Mouse (Mus musculus) embryo, embryonic 11 days (tissue): ENCODE data around the gene 1700024P04Rik.

Experiments used
- DNase-seq: peaks from one replicate; pipeline ENCODE4 v3.0.0-alpha.2; 2015

1700024P04Rik gene

DNA sequence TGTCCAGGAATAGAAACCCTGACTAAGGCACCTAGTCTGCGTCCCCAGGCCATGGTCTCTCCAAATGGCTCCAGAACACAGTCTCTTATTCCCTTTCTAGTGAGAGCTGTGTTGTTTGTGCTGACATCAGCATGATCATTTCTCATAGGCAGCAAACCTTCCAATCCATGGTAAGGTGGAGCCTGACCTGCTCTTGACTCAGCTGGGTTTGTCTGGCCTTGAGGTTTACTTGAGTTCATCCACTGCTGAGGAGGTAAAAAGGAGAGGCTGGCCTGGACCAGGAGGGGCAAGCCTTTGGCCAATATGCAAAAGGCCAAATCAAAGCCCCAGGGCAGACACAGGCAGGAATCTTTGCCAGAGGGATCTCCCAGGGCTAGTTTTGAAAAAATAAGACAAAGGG, 20.8 kb downstream of the 1700024P04Rik start:
- no peak for DNase-seq

DNA sequence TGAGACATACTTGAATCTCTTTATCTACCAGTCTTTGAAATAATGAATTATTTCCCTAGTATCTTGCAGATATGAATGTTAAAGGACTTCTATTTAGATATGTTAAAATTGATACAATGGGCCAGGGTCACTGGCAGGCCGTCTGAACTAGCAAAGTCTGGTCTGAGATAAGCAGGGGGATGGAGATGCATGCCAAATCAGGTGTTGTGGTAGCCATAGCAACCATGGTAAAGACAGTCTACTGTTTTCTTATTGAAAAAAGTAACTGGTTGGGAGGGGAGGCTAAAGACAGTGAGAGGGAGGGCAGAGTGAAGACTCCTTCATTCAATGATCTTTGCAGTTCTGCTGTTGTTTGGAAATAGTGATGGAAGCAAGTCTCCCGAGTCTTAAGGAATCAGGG, 26.2 kb downstream of the 1700024P04Rik start:
- peak; percentile 34 for DNase-seq

DNA sequence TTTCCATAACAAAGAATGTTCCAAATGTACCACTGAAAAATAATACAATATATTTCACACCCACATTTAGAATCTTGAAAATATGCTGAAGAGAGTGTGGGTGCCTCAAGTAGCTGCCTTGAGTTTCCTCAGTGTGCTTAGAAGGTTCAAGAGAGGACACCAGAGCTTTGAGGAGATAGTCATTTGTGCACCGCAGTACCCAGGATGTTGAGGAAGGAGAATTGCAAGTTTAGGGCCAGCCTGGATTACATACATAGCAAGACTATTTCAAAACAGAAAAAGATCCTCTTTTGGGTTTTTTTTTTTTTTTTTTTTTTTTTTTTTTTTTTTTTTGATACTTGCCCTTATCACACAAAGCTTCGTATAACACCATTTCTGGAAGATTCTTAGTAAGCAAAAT, 28.2 kb downstream of the 1700024P04Rik start:
- no peak for DNase-seq

DNA sequence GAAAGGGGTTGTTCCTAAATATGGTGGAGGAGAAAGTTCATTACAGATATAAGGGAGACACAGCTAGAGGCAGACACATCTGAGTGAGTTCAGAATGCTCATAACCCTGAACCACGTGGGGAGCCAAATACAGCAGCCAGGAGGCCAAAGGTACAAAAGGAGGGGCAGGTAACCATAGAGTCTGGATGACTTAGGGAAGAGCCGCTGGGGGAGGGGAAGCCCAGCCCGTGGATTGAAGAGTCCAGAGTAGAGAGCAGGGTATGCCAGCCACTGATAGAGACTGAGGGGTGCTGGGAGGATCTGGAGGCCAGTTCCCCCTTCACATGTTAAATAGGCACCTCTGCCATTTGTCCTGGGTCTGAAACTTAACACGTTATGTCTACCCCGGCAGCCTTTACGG, 28.7 kb downstream of the 1700024P04Rik start:
- DNase-seq = no peak

DNA sequence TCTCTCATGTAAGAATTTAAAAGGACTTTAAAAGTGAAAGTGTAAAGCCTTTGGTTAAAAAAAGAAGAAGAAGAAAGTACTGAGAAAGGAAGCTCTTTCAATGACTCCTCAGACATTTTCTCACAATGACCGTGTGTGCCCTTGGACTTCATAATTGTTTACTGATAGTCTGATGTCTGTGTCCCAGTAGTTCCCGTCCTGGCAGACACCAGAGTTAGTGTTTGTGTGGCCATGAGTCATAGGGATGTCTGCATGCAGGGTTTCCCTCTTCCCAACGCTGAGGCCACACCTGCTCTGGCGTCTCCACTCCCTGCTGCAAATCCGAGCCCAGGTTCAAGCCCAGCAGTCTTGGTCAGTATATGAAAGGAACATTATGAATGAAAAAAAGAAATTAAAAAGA, 29.1 kb downstream of the 1700024P04Rik start:
- DNase-seq = no peak

DNA sequence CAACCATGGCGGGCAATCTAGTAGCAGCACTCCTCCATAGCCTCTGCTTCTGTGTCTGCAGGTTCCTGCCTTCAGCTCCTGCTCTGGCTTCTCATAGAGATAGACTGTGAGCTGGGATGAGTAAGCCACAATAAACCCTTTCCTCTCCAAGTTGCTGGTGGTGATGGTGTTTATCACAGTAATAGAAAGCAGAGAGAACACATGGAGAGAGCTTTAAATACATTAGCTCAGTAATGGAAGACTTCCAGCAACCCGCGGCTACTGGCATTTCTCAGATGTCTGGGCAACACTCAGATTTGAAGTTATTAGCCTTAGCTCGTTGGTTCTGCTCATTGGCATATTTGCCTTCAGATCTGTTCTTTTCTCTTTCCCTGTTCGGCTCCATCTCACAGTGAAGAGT, 30.5 kb downstream of the 1700024P04Rik start:
- DNase-seq = no peak

DNA sequence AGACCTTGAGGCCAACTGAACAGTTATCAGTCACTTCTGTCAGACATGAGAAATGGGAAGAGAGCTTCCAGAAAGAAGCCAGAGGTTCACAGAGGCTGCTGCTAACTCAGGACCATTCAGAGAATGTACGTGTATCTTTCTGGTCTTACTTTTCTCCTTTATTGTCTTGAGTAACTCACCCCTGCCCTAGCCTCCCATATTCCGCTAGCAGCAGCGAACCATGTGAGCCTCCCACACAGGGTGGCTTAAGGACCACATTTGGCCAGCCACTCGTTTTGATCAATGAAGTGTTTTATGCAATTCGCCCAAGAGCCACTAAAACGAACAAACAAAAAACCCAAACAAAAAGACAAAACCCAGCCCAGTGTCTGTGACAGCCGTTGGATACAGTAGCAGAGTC, 32.4 kb downstream of the 1700024P04Rik start:
- no peak for DNase-seq

DNA sequence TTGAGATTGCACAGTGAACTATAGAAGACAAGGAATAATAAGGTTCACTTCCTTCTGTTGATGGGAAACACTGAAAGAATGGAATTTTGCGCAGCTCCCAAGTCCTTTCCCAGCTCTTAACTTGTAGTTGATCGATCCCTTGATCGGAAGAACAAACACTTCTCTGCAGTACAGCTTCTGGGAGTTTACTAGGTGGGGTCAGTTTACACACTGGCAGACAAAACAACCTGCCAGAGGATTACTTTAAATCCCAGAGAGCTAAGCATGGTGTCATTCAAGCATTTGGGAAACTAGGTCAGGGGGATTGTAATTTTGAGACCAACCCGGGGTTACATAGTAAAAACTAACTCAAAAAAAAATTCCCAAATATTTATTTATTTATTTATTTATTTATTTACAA, 36.2 kb downstream of the 1700024P04Rik start:
- no peak for DNase-seq

DNA sequence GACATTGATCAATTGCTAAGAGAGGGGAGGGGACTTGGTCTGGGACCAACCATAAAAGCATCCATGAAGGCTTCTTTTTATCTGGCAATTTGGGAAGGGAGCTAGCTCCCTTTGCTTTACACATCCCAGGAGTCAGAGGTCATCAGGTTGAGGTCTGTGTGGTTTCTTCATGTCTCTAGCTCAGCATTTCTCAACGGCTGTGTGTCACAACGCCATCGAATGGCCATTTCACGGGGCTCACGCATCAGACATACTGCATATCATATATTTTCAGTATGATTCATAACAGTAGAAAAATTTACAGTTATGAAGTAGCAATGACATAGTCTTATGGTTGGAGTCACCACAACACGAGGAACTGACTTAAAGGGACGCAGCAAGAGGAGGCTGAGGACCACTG, 37.9 kb downstream of the 1700024P04Rik start:
- no peak for DNase-seq

DNA sequence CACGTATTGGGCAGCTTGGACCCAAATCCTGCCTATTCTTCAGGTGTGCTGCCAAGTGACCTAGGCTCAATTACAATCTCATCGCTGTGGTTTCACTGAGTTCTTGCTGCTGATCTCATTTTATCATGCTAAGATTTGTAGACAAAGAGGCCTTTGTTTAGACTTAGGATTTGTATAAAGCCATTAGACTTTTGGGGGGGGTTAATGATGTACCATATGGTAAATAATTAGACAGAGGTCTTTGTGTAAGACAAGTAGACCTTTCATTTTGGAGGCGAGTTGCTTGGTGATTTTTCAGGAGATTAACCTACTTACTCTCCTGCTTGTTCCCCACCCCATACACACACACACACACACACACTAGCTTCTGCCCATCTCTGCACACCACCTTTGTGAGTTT, 38.5 kb downstream of the 1700024P04Rik start:
- DNase-seq = no peak

DNA sequence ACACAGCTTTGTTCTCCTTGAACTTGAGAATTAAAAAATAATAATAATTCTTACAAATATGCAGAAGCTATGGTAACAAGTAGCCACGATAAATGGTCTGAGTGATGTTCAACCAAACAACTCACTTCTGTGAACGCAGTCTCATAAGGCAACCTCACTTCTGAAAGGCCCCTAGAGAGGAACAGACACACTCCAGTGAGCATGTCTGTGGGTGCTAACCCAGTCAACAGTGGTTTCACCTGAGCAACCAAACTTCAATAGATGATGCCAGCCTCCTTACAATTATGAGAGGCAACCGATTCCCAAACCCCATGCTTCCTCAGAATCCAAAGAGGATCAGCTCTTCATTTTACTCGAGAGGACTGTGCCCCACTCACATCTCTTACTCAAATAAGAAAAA, 39.0 kb downstream of the 1700024P04Rik start:
- DNase-seq = no peak

DNA sequence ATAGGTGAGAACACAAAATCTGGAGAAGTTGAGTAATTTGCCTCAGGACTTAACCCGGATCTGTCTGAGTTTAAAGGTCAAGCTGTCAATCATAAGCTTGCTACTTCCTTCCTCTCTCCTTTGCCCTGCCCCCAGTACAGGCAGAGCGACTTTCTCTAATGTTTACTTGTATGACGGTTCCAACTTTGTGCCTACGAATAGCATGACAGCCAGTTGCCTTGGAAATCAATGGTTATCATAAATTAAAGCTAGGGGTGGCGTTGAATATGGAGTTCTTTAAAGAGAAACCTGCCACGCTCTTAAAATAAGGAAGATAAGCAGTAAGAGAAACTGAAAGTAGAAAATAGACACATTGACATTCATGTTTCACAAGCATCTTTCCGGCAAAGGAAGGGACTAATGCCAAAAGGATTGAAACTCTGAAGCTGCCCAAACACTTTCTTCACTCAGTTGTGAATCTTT, 39.7 kb downstream of the 1700024P04Rik start:
- DNase-seq = no peak

DNA sequence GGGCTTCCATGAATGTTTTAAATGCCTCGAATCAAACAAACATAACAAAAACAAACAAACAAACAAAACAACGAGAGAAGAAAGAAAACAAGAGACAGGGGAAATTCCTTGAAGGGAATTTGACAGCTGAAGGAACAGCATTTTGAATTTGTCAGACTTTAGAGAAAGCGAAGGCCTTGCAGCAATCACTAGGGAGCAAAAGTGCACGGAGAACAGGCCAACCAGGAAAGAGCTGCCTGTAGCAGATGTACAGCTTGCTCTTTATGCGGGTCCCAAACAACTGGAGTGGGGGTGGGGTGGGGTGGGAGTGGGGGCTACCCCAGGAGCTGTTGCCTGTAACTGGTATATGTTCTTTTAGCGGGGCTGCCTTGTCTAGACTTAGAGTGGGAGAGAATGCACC, 42.0 kb downstream of the 1700024P04Rik start:
- no peak for DNase-seq

DNA sequence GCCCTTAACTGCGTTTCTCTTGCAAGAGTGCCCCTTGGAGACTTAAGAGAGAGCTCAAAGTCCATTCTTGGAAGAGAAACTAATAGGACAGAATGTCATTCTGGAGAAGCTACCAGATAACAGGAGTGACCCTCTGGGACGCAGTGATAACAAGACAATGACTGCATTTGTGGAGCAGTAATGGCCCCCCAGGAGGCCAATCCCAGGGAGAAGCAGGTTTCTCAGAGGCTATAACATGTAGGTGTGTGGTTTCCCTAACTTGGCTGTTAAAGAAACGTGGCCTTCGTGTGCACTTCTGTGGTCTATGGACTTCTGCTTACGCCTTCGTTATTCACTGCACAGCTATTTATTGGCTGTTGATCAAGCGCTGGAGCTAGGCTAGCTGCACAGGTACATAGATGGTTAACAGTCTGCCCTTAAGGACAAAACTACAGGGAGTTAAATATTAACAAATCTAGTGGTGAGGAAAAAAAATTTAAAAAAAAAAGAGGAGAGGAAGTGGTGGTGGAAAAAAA, 42.5 kb downstream of the 1700024P04Rik start:
- DNase-seq = no peak

DNA sequence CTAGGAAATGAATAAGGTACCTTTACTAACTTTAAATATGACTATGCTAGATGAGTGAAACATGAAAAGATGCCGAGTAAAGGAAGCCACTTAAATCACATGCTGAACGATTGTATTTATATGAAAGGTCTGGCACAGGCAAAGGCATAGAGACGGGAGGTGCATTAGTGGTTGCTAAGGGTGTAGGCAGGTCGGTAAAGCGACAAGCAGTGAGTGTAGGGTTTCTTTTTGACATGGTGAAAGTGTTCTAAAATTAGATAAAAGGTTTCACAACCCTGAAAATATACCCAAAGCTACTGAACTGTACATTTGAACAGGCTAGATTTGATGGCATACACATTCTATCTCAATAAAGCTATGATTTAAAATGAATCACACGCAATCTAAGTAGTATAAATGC, 47.3 kb downstream of the 1700024P04Rik start:
- DNase-seq = no peak
